Mouse (Mus musculus): Measurements from ENCODE around the gene Miox. TPM values are rescaled to one million over a fixed set of nuclear protein-coding genes. Genes with fewer than 3 reads are reported as not detected.
A peak's percentile ranks its signal among the peaks of the same experiment; 100 is the strongest.

Miox gene
- polyA plus RNA-seq, 1 experiment = not detected

- no peak for TF ChIP-seq POLR2A (IDR thresholded peaks at IDR 0.05; ENCODE audit: borderline replicate concordance, insufficient read depth, low read length)
- TF ChIP-seq CTCF (IDR thresholded peaks at IDR 0.05; ENCODE audit: borderline replicate concordance, insufficient read depth, low read depth, low read length) = no peak
- Histone ChIP-seq H3K27ac (ENCODE audit: insufficient read depth, low read length) (peak overlapping the region; percentile 33), H3K4me3 (replicated peaks; ENCODE audit: insufficient read depth, low read depth, low read length) (no peak overlapping the region), H3K4me1 (ENCODE audit: control insufficient read depth, insufficient read depth, low read length) (peaks cover 60% of the 10 kb centered on the region), H3K27me3 (ENCODE audit: control insufficient read depth, insufficient read depth, low read length) (no peaks in the 10 kb centered on the region)
- peak in 1 of 2 experiments; percentile 43 for DNase-seq
- 44% methylated on average over 13 of the region's 13 CpGs for WGBS
Measured at GRCm38 (mm10) chr15:89307461-89307860, 26.7 kb upstream of the Miox start.

- TF ChIP-seq POLR2A (IDR thresholded peaks at IDR 0.05; ENCODE audit: borderline replicate concordance, insufficient read depth, low read length) (no peak), CTCF (IDR thresholded peaks at IDR 0.05; ENCODE audit: borderline replicate concordance, insufficient read depth, low read depth, low read length) (no peak)
- Histone ChIP-seq H3K27me3 (ENCODE audit: control insufficient read depth, insufficient read depth, low read length) (no peaks in the 10 kb centered on the region), H3K4me1 (ENCODE audit: control insufficient read depth, insufficient read depth, low read length) (peaks cover 70% of the 10 kb centered on the region), H3K27ac (ENCODE audit: insufficient read depth, low read length) (peak overlapping the region; percentile 54; the same call in 1 of the 2 replicates), H3K4me3 (replicated peaks; ENCODE audit: insufficient read depth, low read depth, low read length) (no peak overlapping the region)
- peak; percentile 55 to 67 for DNase-seq
- WGBS = 53% methylated on average over 7 of the region's 7 CpGs
Measured at GRCm38 (mm10) chr15:89308406-89309139, 25.6 kb upstream of the Miox start.

GRCm38 (mm10) chr15:89309962-89310498 lies 24.2 kb upstream of the Miox start:
- Histone ChIP-seq H3K4me1 (ENCODE audit: control insufficient read depth, insufficient read depth, low read length) (peaks cover 71% of the 10 kb centered on the region), H3K4me3 (replicated peaks; ENCODE audit: insufficient read depth, low read depth, low read length) (peak overlapping the region; percentile 17), H3K27ac (ENCODE audit: insufficient read depth, low read length) (peak overlapping the region; percentile 90), H3K27me3 (ENCODE audit: control insufficient read depth, insufficient read depth, low read length) (no peaks in the 10 kb centered on the region)
- 2% methylated on average over 6 of the region's 6 CpGs for WGBS
- TF ChIP-seq POLR2A (IDR thresholded peaks at IDR 0.05; ENCODE audit: borderline replicate concordance, insufficient read depth, low read length) (no peak), CTCF (IDR thresholded peaks at IDR 0.05; ENCODE audit: borderline replicate concordance, insufficient read depth, low read depth, low read length) (no peak)
- DNase-seq = peak; percentile 72 to 84

DNA sequence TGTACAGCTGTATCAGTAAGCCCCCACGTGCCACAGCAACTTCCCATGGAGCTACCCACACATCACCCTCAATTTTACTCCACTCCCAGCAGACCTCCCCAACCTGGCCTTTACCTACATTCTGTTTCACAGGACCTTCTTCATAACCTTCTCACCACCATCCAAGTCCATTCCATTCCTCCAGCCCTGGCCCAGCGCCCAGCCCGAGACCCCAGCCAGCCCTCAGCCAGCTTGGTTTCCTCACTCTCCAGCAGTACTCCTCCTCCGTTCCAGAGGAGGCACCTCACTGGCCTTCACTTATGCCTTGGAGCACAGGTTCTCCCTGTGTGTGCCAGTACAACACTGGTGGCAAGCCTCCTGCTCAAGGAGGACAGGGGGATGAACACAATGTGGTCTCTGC lies 20.8 kb upstream of the Miox start:
- no peaks in the 10 kb centered on the region for H3K27me3 ChIP-seq (ENCODE audit: control insufficient read depth, insufficient read depth, low read length)
- DNase-seq = peak in 1 of 2 experiments; percentile 23
- WGBS = 40% methylated on average over 4 of the region's 4 CpGs
- TF ChIP-seq CTCF (IDR thresholded peaks at IDR 0.05; ENCODE audit: borderline replicate concordance, insufficient read depth, low read depth, low read length) (no peak), POLR2A (IDR thresholded peaks at IDR 0.05; ENCODE audit: borderline replicate concordance, insufficient read depth, low read length) (no peak)
- peaks cover 45% of the 10 kb centered on the region for H3K4me1 ChIP-seq (ENCODE audit: control insufficient read depth, insufficient read depth, low read length)
- peak overlapping the region; percentile 80 for H3K4me3 ChIP-seq (replicated peaks; ENCODE audit: insufficient read depth, low read depth, low read length)
- no peak overlapping the region for H3K27ac ChIP-seq (ENCODE audit: insufficient read depth, low read length)

- no peak for DNase-seq
- WGBS = 17% methylated on average over 3 of the region's 3 CpGs
- H3K4me1 ChIP-seq (ENCODE audit: control insufficient read depth, insufficient read depth, low read length) = peaks cover 38% of the 10 kb centered on the region
- peak overlapping the region; percentile 56; the same call in 1 of the 2 replicates for H3K27ac ChIP-seq (ENCODE audit: insufficient read depth, low read length)
- H3K27me3 ChIP-seq (ENCODE audit: control insufficient read depth, insufficient read depth, low read length) = no peaks in the 10 kb centered on the region
- peak overlapping the region; percentile 80 for H3K4me3 ChIP-seq (replicated peaks; ENCODE audit: insufficient read depth, low read depth, low read length)
- no peak for TF ChIP-seq CTCF (IDR thresholded peaks at IDR 0.05; ENCODE audit: borderline replicate concordance, insufficient read depth, low read depth, low read length)
- no peak for TF ChIP-seq POLR2A (IDR thresholded peaks at IDR 0.05; ENCODE audit: borderline replicate concordance, insufficient read depth, low read length)
Measured at GRCm38 (mm10) chr15:89314107-89314506, 20.1 kb upstream of the Miox start.

DNA sequence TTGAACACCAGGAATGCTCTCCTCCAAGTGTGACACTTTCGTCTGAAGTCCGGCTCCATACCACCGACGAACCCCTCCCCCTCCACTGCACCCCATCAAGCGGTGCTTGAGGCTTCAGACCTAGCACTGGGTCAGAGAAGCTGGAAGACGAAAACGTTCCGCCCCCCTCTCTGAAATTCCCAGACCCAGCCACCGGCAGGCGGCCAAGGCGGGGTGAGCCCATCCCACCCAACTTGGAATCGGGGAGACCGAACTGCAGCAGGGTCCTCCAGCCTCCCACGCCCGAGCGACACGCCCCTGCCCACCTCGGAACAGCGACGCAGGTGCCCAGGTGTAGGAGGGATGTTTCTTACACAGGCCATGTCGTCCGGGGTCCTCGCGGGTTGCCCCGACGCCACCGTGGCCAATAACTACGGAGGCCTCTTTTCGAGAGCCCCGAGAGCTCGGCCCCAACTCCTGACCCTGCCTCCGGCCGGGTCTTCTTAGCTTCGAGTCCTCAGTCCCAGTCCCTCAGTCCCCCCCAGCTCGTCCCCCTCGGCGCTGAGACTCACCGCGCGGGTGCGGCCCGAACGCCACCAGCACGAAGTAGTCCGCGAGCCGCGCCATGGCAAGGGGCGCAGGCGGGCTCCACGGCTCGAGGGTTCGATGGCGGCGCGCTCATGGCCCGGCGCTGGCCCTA lies 19.5 kb upstream of the Miox start:
- Histone ChIP-seq H3K27me3 (ENCODE audit: control insufficient read depth, insufficient read depth, low read length) (no peaks in the 10 kb centered on the region), H3K27ac (ENCODE audit: insufficient read depth, low read length) (peak overlapping the region; percentile 67; the same call in 1 of the 2 replicates), H3K4me3 (replicated peaks; ENCODE audit: insufficient read depth, low read depth, low read length) (peak overlapping the region; percentile 80), H3K4me1 (ENCODE audit: control insufficient read depth, insufficient read depth, low read length) (peaks cover 33% of the 10 kb centered on the region)
- no peak for TF ChIP-seq CTCF (IDR thresholded peaks at IDR 0.05; ENCODE audit: borderline replicate concordance, insufficient read depth, low read depth, low read length)
- TF ChIP-seq POLR2A (IDR thresholded peaks at IDR 0.05; ENCODE audit: borderline replicate concordance, insufficient read depth, low read length) = no peak
- peak; percentile 51 to 54 for DNase-seq
- WGBS = 1% methylated on average over 58 of the region's 58 CpGs

GRCm38 (mm10) chr15:89315190-89315731 lies 18.9 kb upstream of the Miox start, which contains the start of gene Sbf1:
TSS of gene Sbf1 (minus strand) at chr15:89315311.
- Histone ChIP-seq H3K4me1 (ENCODE audit: control insufficient read depth, insufficient read depth, low read length) (peaks cover 27% of the 10 kb centered on the region), H3K27me3 (ENCODE audit: control insufficient read depth, insufficient read depth, low read length) (no peaks in the 10 kb centered on the region), H3K27ac (ENCODE audit: insufficient read depth, low read length) (peak within 1 kb of the TSS; percentile 67), H3K4me3 (replicated peaks; ENCODE audit: insufficient read depth, low read depth, low read length) (peak within 1 kb of the TSS; percentile 80)
- peak; percentile 98 to 99 for DNase-seq
- no peak for TF ChIP-seq CTCF (IDR thresholded peaks at IDR 0.05; ENCODE audit: borderline replicate concordance, insufficient read depth, low read depth, low read length)
- TF ChIP-seq POLR2A (IDR thresholded peaks at IDR 0.05; ENCODE audit: borderline replicate concordance, insufficient read depth, low read length) = peak; percentile 63; the same call in 1 of the 2 replicates
- under 1% methylated on average over 37 of the region's 37 CpGs for whole genome bisulfite sequencing

All from cerebellum, adult 2 months (tissue).